Mouse (Mus musculus): ENCODE data around the gene Mogs. TPM values are rescaled to one million over a fixed set of nuclear protein-coding genes. Genes with fewer than 3 reads are reported as not detected.
A peak's percentile ranks its signal among the peaks of the same experiment; 100 is the strongest.

Gene Mogs
- polyA plus RNA-seq, 1 experiment = 25.4 TPM

DNA sequence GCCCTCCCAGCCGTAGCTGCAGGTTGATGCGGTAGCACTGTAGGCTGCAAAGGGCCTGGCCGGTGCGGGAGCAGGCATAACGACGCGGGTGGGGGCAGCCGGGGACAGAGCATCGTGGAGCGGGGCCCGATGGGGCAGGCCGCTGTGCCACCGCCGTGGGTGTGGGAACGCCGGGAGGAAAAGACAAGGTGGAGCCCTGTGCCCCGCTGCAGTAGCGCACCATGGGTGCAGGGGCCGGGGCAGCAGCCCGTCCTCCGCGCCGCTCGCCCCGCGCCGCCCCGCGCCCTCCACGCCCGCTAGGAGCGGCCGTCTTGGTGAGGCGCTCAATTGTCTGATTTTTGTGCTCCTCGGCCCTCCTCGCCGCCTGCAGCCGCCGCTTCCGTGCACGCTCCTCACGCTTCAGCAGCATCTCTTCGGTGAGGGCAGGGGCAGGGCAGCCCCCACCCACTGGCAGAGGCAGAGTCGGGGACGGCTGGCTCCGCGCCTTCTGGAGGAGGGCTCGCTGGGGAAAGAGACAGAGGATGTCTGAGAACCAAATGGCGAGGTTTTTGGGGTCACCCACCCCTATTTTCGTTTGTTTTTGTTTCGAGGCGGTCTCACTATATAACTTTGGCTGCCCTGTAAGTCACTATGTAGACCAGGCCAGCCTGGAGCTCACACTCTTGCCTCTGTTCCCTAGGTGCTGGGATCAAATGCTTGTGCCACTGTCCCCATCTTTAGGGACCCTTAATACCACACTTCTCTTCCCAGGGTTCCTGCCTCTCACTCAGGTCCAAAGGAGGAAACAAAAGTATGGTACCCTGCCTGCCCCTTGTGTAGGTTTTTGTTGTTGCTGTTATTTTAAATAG, 6.8 kb downstream of the Mogs start:
- Histone ChIP-seq H3K36me3 (ENCODE audit: control insufficient read depth, insufficient read depth, low read length, poor library complexity, severe bottlenecking) (0 out of 2 replicates have a peak, but pooled peaks cover under 1% of the 10 kb centered on the region), H3K9me3 (replicated peaks; ENCODE audit: control insufficient read depth, insufficient read depth, low read length, poor library complexity, severe bottlenecking) (no peaks in the 10 kb centered on the region), H3K9ac (ENCODE audit: low read depth, poor library complexity, severe bottlenecking) (peak overlapping the region; percentile 86), H3K27me3 (ENCODE audit: control insufficient read depth, insufficient read depth, low read length, poor library complexity, severe bottlenecking) (no peaks in the 10 kb centered on the region), H3K4me1 (ENCODE audit: control insufficient read depth, insufficient read depth, low read length) (no peaks in the 10 kb centered on the region), H3K27ac (ENCODE audit: insufficient read depth, low read length) (peak overlapping the region; percentile 25; the same call in 1 of the 2 replicates), H3K4me3 (ENCODE audit: low read depth, low read length) (peak overlapping the region; percentile 85)
- TF ChIP-seq POLR2A (IDR thresholded peaks at IDR 0.05; ENCODE audit: insufficient read depth, low read length) = no peak
- no peak for TF ChIP-seq EP300 (IDR thresholded peaks at IDR 0.05; ENCODE audit: insufficient read depth, low read depth, low read length)
- TF ChIP-seq CTCF (IDR thresholded peaks at IDR 0.05; ENCODE audit: low read depth, low read length) = no peak

DNA sequence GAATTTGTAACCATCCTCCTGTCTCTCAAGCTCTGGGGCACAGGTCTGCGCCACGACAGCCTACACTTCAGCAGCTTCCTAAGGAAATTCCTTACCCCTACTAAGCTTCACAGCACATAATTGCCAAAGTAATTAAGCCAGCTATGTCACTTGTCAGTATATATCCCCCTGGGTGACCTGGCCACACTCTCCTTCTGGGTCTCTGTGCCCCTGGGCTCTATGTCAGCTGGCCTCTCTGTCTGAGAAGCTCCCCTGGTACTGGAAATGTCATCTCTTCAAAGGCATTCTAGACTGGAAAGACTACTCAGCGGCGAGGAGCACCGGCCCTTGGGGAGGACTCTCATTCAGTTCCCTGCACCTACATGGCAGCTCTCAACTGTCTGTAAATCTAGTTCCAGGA, 7.7 kb downstream of the Mogs start:
- H3K4me1 ChIP-seq (ENCODE audit: control insufficient read depth, insufficient read depth, low read length) = no peaks in the 10 kb centered on the region
- TF ChIP-seq EP300 (IDR thresholded peaks at IDR 0.05; ENCODE audit: insufficient read depth, low read depth, low read length) (no peak), POLR2A (IDR thresholded peaks at IDR 0.05; ENCODE audit: insufficient read depth, low read length) (no peak), CTCF (IDR thresholded peaks at IDR 0.05; ENCODE audit: low read depth, low read length) (no peak)
- H3K27ac ChIP-seq (ENCODE audit: insufficient read depth, low read length) = no peak overlapping the region
- H3K9ac ChIP-seq (ENCODE audit: low read depth, poor library complexity, severe bottlenecking) = no peak overlapping the region
- no peak overlapping the region for H3K4me3 ChIP-seq (ENCODE audit: low read depth, low read length)
- H3K9me3 ChIP-seq (replicated peaks; ENCODE audit: control insufficient read depth, insufficient read depth, low read length, poor library complexity, severe bottlenecking) = no peaks in the 10 kb centered on the region
- no peaks in the 10 kb centered on the region for H3K36me3 ChIP-seq (ENCODE audit: control insufficient read depth, insufficient read depth, low read length, poor library complexity, severe bottlenecking)
- no peaks in the 10 kb centered on the region for H3K27me3 ChIP-seq (ENCODE audit: control insufficient read depth, insufficient read depth, low read length, poor library complexity, severe bottlenecking)

DNA sequence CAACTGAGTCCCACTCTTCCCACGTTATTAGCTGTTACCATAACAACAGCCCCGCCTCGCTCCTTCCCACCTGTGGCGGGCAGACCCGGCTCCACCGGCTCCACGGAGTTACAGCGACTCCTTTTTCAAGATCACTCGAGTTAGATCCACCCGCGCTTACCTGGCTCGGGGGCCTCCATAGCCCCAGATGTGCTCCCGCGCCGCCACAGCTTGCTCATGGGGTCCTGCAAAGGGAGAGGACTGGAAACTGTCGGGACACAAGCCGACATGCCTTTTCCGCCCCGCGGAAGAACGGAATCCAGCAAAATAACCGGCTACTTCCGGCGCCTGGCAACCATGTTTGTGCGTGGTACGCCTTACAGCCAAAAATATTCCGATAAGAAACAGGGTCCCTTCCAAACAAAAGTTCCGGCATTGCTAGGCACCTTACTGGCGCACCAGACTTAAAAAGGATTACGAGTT, 9.6 kb downstream of the Mogs start:
- no peak overlapping the region for H3K27ac ChIP-seq (ENCODE audit: insufficient read depth, low read length)
- H3K9me3 ChIP-seq (replicated peaks; ENCODE audit: control insufficient read depth, insufficient read depth, low read length, poor library complexity, severe bottlenecking) = no peaks in the 10 kb centered on the region
- peak overlapping the region; percentile 78 for H3K4me3 ChIP-seq (ENCODE audit: low read depth, low read length)
- H3K36me3 ChIP-seq (ENCODE audit: control insufficient read depth, insufficient read depth, low read length, poor library complexity, severe bottlenecking) = no peaks in the 10 kb centered on the region
- H3K9ac ChIP-seq (ENCODE audit: low read depth, poor library complexity, severe bottlenecking) = peak overlapping the region; percentile 67
- TF ChIP-seq POLR2A (IDR thresholded peaks at IDR 0.05; ENCODE audit: insufficient read depth, low read length) = no peak
- TF ChIP-seq CTCF (IDR thresholded peaks at IDR 0.05; ENCODE audit: low read depth, low read length) = no peak
- no peak for TF ChIP-seq EP300 (IDR thresholded peaks at IDR 0.05; ENCODE audit: insufficient read depth, low read depth, low read length)
- no peaks in the 10 kb centered on the region for H3K4me1 ChIP-seq (ENCODE audit: control insufficient read depth, insufficient read depth, low read length)
- H3K27me3 ChIP-seq (ENCODE audit: control insufficient read depth, insufficient read depth, low read length, poor library complexity, severe bottlenecking) = no peaks in the 10 kb centered on the region

DNA sequence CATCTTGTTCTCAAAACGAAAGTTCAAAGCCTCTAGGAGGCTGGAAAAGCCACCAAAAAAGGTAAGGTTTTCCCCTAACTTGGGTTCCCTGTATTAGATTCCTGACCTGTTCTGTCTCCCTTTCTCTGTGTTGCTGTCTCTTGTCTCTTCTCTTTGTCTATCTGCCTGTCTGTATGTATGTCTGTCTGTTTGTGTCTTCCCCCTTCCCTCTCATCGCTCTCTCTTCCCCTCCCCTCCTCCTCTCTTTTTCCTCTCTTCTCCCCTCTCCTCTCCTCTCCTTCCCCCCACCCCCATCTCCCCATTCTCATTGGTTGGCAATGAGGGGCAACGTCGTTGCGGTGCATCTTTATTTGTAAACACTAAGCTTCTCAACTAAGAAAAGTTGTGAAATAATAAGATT, 10.0 kb downstream of the Mogs start, which contains the start of gene Ino80b:
Gene Ino80b (minus strand): TSS at position 101 of the 400 bp plus-strand sequence.
- peak within 1 kb of the TSS; percentile 67 for H3K9ac ChIP-seq (ENCODE audit: low read depth, poor library complexity, severe bottlenecking)
- no peaks in the 10 kb centered on the region for H3K36me3 ChIP-seq (ENCODE audit: control insufficient read depth, insufficient read depth, low read length, poor library complexity, severe bottlenecking)
- TF ChIP-seq EP300 (IDR thresholded peaks at IDR 0.05; ENCODE audit: insufficient read depth, low read depth, low read length) (no peak), CTCF (IDR thresholded peaks at IDR 0.05; ENCODE audit: low read depth, low read length) (no peak), POLR2A (IDR thresholded peaks at IDR 0.05; ENCODE audit: insufficient read depth, low read length) (no peak)
- no peaks in the 10 kb centered on the region for H3K4me1 ChIP-seq (ENCODE audit: control insufficient read depth, insufficient read depth, low read length)
- H3K4me3 ChIP-seq (ENCODE audit: low read depth, low read length) = peak within 1 kb of the TSS; percentile 78
- no peaks in the 10 kb centered on the region for H3K27me3 ChIP-seq (ENCODE audit: control insufficient read depth, insufficient read depth, low read length, poor library complexity, severe bottlenecking)
- no peaks in the 10 kb centered on the region for H3K9me3 ChIP-seq (replicated peaks; ENCODE audit: control insufficient read depth, insufficient read depth, low read length, poor library complexity, severe bottlenecking)
- H3K27ac ChIP-seq (ENCODE audit: insufficient read depth, low read length) = peak within 1 kb of the TSS; percentile 21; the same call in 1 of the 2 replicates

DNA sequence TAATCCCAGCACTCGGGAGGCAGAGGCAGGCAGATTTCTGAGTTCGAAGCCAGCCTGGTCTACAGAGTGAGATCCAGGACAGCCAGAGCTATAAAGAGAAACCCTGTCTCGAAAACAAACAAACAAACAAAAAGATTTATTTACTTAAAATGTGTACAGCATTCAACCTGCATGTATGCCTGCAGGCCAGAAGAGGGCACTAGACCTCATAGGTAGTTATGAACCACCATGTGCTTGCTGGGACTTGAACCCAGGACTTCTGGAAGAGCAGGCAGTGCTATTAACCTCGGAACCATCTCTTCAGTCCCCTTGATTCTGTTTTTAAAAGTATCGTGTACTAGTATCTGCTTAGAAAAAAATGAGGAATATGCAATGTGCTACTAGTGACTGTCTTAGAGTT, 12.1 kb downstream of the Mogs start:
- Histone ChIP-seq H3K27ac (ENCODE audit: insufficient read depth, low read length) (no peak overlapping the region), H3K9me3 (replicated peaks; ENCODE audit: control insufficient read depth, insufficient read depth, low read length, poor library complexity, severe bottlenecking) (no peaks in the 10 kb centered on the region), H3K4me1 (ENCODE audit: control insufficient read depth, insufficient read depth, low read length) (no peaks in the 10 kb centered on the region), H3K27me3 (ENCODE audit: control insufficient read depth, insufficient read depth, low read length, poor library complexity, severe bottlenecking) (no peaks in the 10 kb centered on the region), H3K4me3 (ENCODE audit: low read depth, low read length) (no peak overlapping the region), H3K36me3 (ENCODE audit: control insufficient read depth, insufficient read depth, low read length, poor library complexity, severe bottlenecking) (no peaks in the 10 kb centered on the region), H3K9ac (ENCODE audit: low read depth, poor library complexity, severe bottlenecking) (no peak overlapping the region)
- TF ChIP-seq CTCF (IDR thresholded peaks at IDR 0.05; ENCODE audit: low read depth, low read length) (peak; percentile 23), POLR2A (IDR thresholded peaks at IDR 0.05; ENCODE audit: insufficient read depth, low read length) (no peak), EP300 (IDR thresholded peaks at IDR 0.05; ENCODE audit: insufficient read depth, low read depth, low read length) (no peak)

DNA sequence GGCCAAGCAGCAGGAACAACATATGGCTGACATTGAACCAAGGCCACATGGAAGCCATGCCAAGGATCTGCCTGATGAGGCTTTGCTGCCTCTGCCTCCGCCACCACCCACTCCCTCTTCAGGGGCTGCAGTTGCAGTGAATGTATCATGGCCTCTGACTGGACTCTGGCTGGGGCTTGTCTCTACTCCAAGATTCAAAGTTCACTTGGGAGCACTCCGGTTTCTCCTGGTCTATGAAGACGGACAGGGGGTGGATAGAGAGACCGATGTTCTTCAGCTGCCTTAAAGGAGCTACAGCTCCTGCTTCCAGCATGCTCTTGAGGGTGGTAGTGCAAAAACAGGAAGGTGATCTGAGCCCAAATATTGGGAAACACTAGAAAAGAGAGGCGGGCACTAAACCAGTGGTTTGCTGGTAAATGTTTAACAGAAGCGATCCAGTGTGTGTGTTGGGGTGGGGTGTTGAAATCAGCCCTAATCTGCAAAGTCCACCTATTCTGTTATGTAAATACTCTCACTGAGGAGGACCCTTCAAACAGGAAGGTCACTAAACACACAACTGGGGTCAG, 16.3 kb downstream of the Mogs start:
- Histone ChIP-seq H3K9ac (ENCODE audit: low read depth, poor library complexity, severe bottlenecking) (no peak overlapping the region), H3K9me3 (replicated peaks; ENCODE audit: control insufficient read depth, insufficient read depth, low read length, poor library complexity, severe bottlenecking) (no peaks in the 10 kb centered on the region), H3K27ac (ENCODE audit: insufficient read depth, low read length) (no peak overlapping the region), H3K4me3 (ENCODE audit: low read depth, low read length) (no peak overlapping the region), H3K27me3 (ENCODE audit: control insufficient read depth, insufficient read depth, low read length, poor library complexity, severe bottlenecking) (no peaks in the 10 kb centered on the region), H3K4me1 (ENCODE audit: control insufficient read depth, insufficient read depth, low read length) (peaks cover 1% of the 10 kb centered on the region), H3K36me3 (ENCODE audit: control insufficient read depth, insufficient read depth, low read length, poor library complexity, severe bottlenecking) (no peaks in the 10 kb centered on the region)
- TF ChIP-seq EP300 (IDR thresholded peaks at IDR 0.05; ENCODE audit: insufficient read depth, low read depth, low read length) = no peak
- TF ChIP-seq CTCF (IDR thresholded peaks at IDR 0.05; ENCODE audit: low read depth, low read length) = no peak
- no peak for TF ChIP-seq POLR2A (IDR thresholded peaks at IDR 0.05; ENCODE audit: insufficient read depth, low read length)

All from ES-Bruce4 (cell line).